ENCODE assay signal across 18 mouse cellular contexts in genomic region chr17:56405341-56405740, GRCm38 (mm10).
DNase-seq lines count a peak whose midpoint lies in the region; ATAC-seq and TF ChIP-seq lines count a peak whose summit lies in the region.
"Had no signal": no experiment of that assay in that cellular context is flagged by ENCODE, and none has a peak within 500 bp of the region (broad histone marks: within the 10 kb centered on the region; RNA-seq: fewer than 3 reads in every experiment).

No protein-coding gene starts in this region.

- WGBS in neural tube, embryonic 13.5 days: 88% methylated on average over 3 of the region's 3 CpGs
- WGBS in liver, embryonic 12.5 days (ENCODE audit: insufficient replicate concordance): 77% methylated on average over 3 of the region's 3 CpGs
- WGBS in hindbrain, embryonic 14.5 days: 97% methylated on average over 3 of the region's 3 CpGs

- H3K9me3 ChIP-seq in neural tube, embryonic 13.5 days: no peaks in the 10 kb centered on the region
- no peaks in the 10 kb centered on the region for H3K9me3 ChIP-seq in liver, embryonic 12.5 days (replicated peaks)
- no peaks in the 10 kb centered on the region for H3K9me3 ChIP-seq in hindbrain, embryonic 14.5 days (ENCODE audit: control insufficient read depth, low read length)
- H3K9me3 ChIP-seq: embryonic facial prominence, embryonic 15.5 days; midbrain, embryonic 12.5 days; stomach, embryonic 15.5 days had no signal

- H3K36me3 ChIP-seq in neural tube, embryonic 13.5 days: peaks cover 60% of the 10 kb centered on the region
- peaks cover 28% of the 10 kb centered on the region for H3K36me3 ChIP-seq in liver, embryonic 12.5 days
- peaks cover 49% of the 10 kb centered on the region for H3K36me3 ChIP-seq in hindbrain, embryonic 14.5 days (replicated peaks; ENCODE audit: control insufficient read depth, insufficient read depth)

- H3K4me1 ChIP-seq in neural tube, embryonic 13.5 days (replicated peaks): peaks cover 35% of the 10 kb centered on the region
- peaks cover 29% of the 10 kb centered on the region for H3K4me1 ChIP-seq in liver, embryonic 12.5 days
- H3K4me1 ChIP-seq in hindbrain, embryonic 14.5 days (replicated peaks; ENCODE audit: control insufficient read depth, insufficient read depth, low read length): peaks cover 29% of the 10 kb centered on the region

- TF ChIP-seq CTCF in layer of hippocampus, adult 2 months (conservative IDR thresholded peaks at IDR 0.05): no peak

- no peaks in the 10 kb centered on the region for H3K27me3 ChIP-seq in neural tube, embryonic 13.5 days
- H3K27me3 ChIP-seq in liver, embryonic 12.5 days (replicated peaks): no peaks in the 10 kb centered on the region
- no peaks in the 10 kb centered on the region for H3K27me3 ChIP-seq in hindbrain, embryonic 14.5 days (ENCODE audit: control insufficient read depth, insufficient read depth, low read length)
- H3K27me3 ChIP-seq: CH12.LX; embryonic facial prominence, embryonic 15.5 days; midbrain, embryonic 12.5 days; stomach, embryonic 15.5 days had no signal

- H3K27ac ChIP-seq in layer of hippocampus, adult 2 months: peak overlapping the region; percentile 87; the same call in 1 of the 2 replicates
- 0 out of 2 replicates have a peak overlapping the region, but pooled peaks have one; percentile 72 for H3K27ac ChIP-seq in neural tube, embryonic 13.5 days (replicated peaks)
- H3K27ac ChIP-seq in liver, embryonic 12.5 days: peak overlapping the region; percentile 23; the same call in 1 of the 2 replicates
- no peak overlapping the region for H3K27ac ChIP-seq in hindbrain, embryonic 14.5 days
- H3K27ac ChIP-seq: hindbrain, postnatal 0 days; stomach, embryonic 15.5 days had no signal

- no peak for ATAC-seq in neural tube, embryonic 13.5 days (ENCODE audit: low read depth)
- ATAC-seq in liver, embryonic 12.5 days: no peak
- ATAC-seq in hindbrain, embryonic 14.5 days (ENCODE audit: low FRiP score): no peak
- ATAC-seq: forebrain, postnatal 0 days; hindbrain, postnatal 0 days had no signal

- H3K9ac ChIP-seq in neural tube, embryonic 13.5 days: no peak overlapping the region
- no peak overlapping the region for H3K9ac ChIP-seq in liver, embryonic 12.5 days
- no peak overlapping the region for H3K9ac ChIP-seq in hindbrain, embryonic 14.5 days
- H3K9ac ChIP-seq: embryonic facial prominence, embryonic 15.5 days; forebrain, postnatal 0 days; lung, embryonic 14.5 days; midbrain, embryonic 12.5 days; stomach, embryonic 15.5 days had no signal

- DNase-seq in layer of hippocampus, adult 2 months (ENCODE audit: low spot score in 2 of 2): no peak
- DNase-seq in layer of hippocampus, adult 11-12 months (ENCODE audit: low spot score): no peak
- no peak for DNase-seq in neural tube, embryonic 10.5 days (ENCODE audit: extremely low spot score, low spot score)
- DNase-seq in MN1 (ENCODE audit: low spot score): no peak
- no peak for DNase-seq in hindbrain, embryonic 14.5 days (ENCODE audit: low spot score)
- DNase-seq: cerebellum, adult 18-20 months; forebrain, postnatal 0 days; kidney, adult 18-20 months; kidney, postnatal 36 days; layer of hippocampus, postnatal 36 days; lung, embryonic 14.5 days had no signal

- no peak overlapping the region for H3K4me2 ChIP-seq in neural tube, embryonic 13.5 days
- no peak overlapping the region for H3K4me2 ChIP-seq in liver, embryonic 12.5 days
- H3K4me2 ChIP-seq in hindbrain, embryonic 14.5 days (replicated peaks): no peak overlapping the region
- H3K4me2 ChIP-seq: embryonic facial prominence, embryonic 15.5 days; lung, embryonic 14.5 days; midbrain, embryonic 12.5 days; stomach, embryonic 15.5 days had no signal

- H3K4me3 ChIP-seq in layer of hippocampus, adult 2 months: no peak overlapping the region
- H3K4me3 ChIP-seq in neural tube, embryonic 13.5 days: no peak overlapping the region
- no peak overlapping the region for H3K4me3 ChIP-seq in liver, embryonic 12.5 days
- H3K4me3 ChIP-seq in hindbrain, embryonic 14.5 days (replicated peaks; ENCODE audit: low read length): no peak overlapping the region
- H3K4me3 ChIP-seq: embryonic facial prominence, embryonic 15.5 days; midbrain, embryonic 12.5 days; stomach, embryonic 15.5 days had no signal
